Mouse (Mus musculus): ENCODE measurements around the gene Tnks1bp1.

- TF ChIP-seq CTCF (IDR thresholded peaks at IDR 0.05; ENCODE audit: low read depth) (no peak), EP300 (IDR thresholded peaks at IDR 0.05; ENCODE audit: low read depth) (no peak)
Observed at GRCm38 (mm10) chr2:85098014-85098413, 50.2 kb downstream of the Tnks1bp1 start.
